Mouse (Mus musculus) limb, embryonic 15.5 days (tissue): ENCODE data around the gene Fkbp9. TPM values are rescaled to one million over a fixed set of nuclear protein-coding genes. Genes with fewer than 3 reads are reported as not detected.

Source experiments
- ATAC-seq: fragments of 200-750 bp; cut with Nextera tagmentation; 2 replicates; pipeline ENCODE4 v1.8.0; 2017; ENCODE audit warnings: low read depth, moderate TSS enrichment; ENCODE audit not compliant: insufficient number of reproducible peaks, low FRiP score, low TSS enrichment
- H3K27ac ChIP-seq: fragments of 300-500 bp; sonication (generic); 2 replicates; pipeline ENCODE4 v1.5.1; 2015; ENCODE audit warnings: moderate library complexity, mild to moderate bottlenecking, inconsistent platforms
- H3K27me3 ChIP-seq: fragments of 300-500 bp; sonication (generic); 2 replicates; pipeline ENCODE4 v1.6.1; 2015; ENCODE audit warnings: inconsistent platforms
- H3K36me3 ChIP-seq: fragments of 300-500 bp; sonication (generic); 2 replicates; pipeline ENCODE4 v1.6.1; 2015; ENCODE audit warnings: inconsistent platforms
- H3K4me1 ChIP-seq: fragments of 300-500 bp; sonication (generic); 2 replicates; pipeline ENCODE4 v1.6.1; 2015; ENCODE audit warnings: inconsistent platforms
- H3K4me2 ChIP-seq: fragments of 300-500 bp; sonication (generic); 2 replicates; pipeline ENCODE4 v1.6.1; 2015; ENCODE audit warnings: mild to moderate bottlenecking, inconsistent platforms
- H3K4me3 ChIP-seq: fragments of 300-500 bp; sonication (generic); 2 replicates; pipeline ENCODE4 v1.5.1; 2015; ENCODE audit warnings: mild to moderate bottlenecking, inconsistent platforms
- H3K9ac ChIP-seq: fragments of 300-500 bp; sonication (generic); 2 replicates; pipeline ENCODE4 v1.6.1; 2015; ENCODE audit warnings: inconsistent platforms
- H3K9me3 ChIP-seq: fragments of 300-500 bp; sonication (generic); 2 replicates; pipeline ENCODE4 v1.6.1; 2016; ENCODE audit warnings: inconsistent platforms
- WGBS: fragments of 180-500 bp; shearing (Covaris S2); methylation state at CpG from one replicate; pipeline ENCODE4 v1.1.7; 2015; 5-methylcytosine and 5-hydroxymethylcytosine counted together
- polyA plus RNA-seq: library from polyadenylated mRNA; unstranded; fragments of >200 nt; fragmentation: Nextera tagmentation; extraction: Ambion mirVana; gene quantifications from 2 replicates; pipeline ENCODE4 v1.2.1, GENCODE M21; 2015

The Fkbp9 gene
- polyA plus RNA-seq, 1 experiment from 2014 or later = 234 TPM

DNA sequence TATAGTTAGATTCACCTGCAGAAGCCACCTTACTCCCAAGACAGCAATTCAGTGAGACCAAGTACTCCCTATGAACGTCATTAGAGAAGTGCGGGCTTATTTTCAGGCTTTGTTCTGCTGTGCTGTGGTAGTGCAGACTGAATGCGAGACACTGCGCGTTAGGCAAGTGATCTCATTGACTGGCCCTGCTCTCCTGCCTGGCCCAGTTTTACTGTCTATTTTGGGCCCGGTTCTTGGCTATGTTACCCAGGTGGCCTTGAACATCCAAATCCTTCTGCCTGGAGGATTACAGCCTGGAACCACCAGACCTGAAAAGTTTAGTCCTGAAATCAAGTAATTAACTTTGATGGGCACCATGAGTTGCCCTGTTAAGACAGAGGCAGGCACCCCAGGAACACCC, 56.7 kb downstream of the Fkbp9 start:
- no peak overlapping the region for H3K27ac ChIP-seq
- H3K27me3 ChIP-seq = no peaks in the 10 kb centered on the region
- no peaks in the 10 kb centered on the region for H3K4me1 ChIP-seq
- no peak overlapping the region for H3K4me2 ChIP-seq
- H3K9me3 ChIP-seq = no peaks in the 10 kb centered on the region
- 82% methylated on average over 6 of the region's 6 CpGs for WGBS
- no peak overlapping the region for H3K4me3 ChIP-seq
- no peak for ATAC-seq
- no peak overlapping the region for H3K9ac ChIP-seq
- H3K36me3 ChIP-seq = peaks cover 35% of the 10 kb centered on the region

DNA sequence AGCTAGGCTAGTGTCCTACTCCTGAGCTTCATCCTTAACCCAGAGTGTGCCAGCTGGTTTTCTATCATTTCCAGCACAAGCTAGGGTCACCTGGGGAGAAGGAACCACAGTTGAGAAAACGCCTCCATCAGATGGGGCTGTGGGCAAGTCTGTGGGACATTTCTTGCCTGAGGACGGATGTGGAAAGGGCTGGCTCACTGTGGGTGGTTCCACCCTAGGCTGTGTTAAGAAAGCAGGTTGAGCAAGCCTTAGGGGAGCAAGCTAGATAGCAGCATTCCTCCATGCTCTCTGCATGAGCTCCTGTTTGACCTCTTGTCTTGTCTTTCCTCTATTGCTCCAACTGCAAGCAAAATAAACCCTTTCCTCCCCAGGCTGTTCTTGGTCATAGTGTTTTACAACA, 58.9 kb downstream of the Fkbp9 start:
- no peaks in the 10 kb centered on the region for H3K27me3 ChIP-seq
- no peak for ATAC-seq
- no peak overlapping the region for H3K4me3 ChIP-seq
- H3K4me2 ChIP-seq = no peak overlapping the region
- no peaks in the 10 kb centered on the region for H3K4me1 ChIP-seq
- no peak overlapping the region for H3K27ac ChIP-seq
- H3K9me3 ChIP-seq = no peaks in the 10 kb centered on the region
- 79% methylated on average over 2 of the region's 2 CpGs for WGBS
- H3K36me3 ChIP-seq = peaks cover 29% of the 10 kb centered on the region
- H3K9ac ChIP-seq = no peak overlapping the region

DNA sequence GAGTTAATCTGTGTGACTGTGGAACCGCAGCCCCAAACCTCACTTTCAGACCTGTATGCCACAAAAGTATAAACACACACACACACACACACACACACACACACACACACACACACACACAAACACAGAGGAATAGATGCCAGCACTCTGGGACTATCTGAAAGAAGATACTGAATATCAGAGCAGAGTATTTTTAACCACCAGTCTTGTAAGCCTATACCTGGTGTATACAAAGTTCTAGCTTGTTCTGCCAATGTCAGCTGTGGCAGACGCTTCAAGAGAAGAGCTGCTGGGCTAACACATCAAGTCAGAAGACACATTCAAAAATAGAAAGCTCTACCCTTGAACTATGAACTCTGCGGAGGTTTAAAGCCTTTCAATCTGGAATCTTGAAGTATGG, 67.7 kb downstream of the Fkbp9 start:
- no peak overlapping the region for H3K9ac ChIP-seq
- no peaks in the 10 kb centered on the region for H3K36me3 ChIP-seq

DNA sequence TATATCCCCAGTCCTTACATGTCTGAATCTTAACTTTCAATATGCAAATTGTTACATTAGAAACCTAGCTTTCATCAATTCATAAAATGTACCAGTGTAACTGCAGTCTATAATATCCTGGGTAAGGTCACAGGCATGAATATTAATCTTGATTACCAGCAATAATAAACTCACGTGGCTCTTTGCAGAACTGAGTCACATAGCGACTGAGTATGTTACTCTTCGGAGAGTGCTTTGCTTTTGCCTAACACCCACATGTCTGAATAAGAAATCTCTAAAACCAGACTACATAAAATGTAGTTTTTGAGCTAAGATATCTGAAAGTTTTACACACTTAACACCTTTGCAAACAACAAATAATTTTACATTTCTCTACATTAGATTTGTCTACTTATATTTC, 69.5 kb downstream of the Fkbp9 start:
- Histone ChIP-seq H3K9ac (no peak overlapping the region), H3K27ac (no peak overlapping the region), H3K27me3 (no peaks in the 10 kb centered on the region), H3K4me3 (no peak overlapping the region), H3K9me3 (no peaks in the 10 kb centered on the region), H3K4me1 (peaks cover 16% of the 10 kb centered on the region), H3K4me2 (no peak overlapping the region), H3K36me3 (no peaks in the 10 kb centered on the region)
- ATAC-seq = no peak
- WGBS = 61% methylated on average over 3 of the region's 3 CpGs

More for the DNA sequence above, 67.7 kb downstream of the Fkbp9 start:
- H3K4me1 ChIP-seq = peaks cover 14% of the 10 kb centered on the region
- 86% methylated on average over 3 of the region's 3 CpGs for WGBS
- no peaks in the 10 kb centered on the region for H3K9me3 ChIP-seq
- no peaks in the 10 kb centered on the region for H3K27me3 ChIP-seq
- no peak overlapping the region for H3K27ac ChIP-seq
- H3K4me2 ChIP-seq = no peak overlapping the region
- ATAC-seq = no peak
- no peak overlapping the region for H3K4me3 ChIP-seq

DNA sequence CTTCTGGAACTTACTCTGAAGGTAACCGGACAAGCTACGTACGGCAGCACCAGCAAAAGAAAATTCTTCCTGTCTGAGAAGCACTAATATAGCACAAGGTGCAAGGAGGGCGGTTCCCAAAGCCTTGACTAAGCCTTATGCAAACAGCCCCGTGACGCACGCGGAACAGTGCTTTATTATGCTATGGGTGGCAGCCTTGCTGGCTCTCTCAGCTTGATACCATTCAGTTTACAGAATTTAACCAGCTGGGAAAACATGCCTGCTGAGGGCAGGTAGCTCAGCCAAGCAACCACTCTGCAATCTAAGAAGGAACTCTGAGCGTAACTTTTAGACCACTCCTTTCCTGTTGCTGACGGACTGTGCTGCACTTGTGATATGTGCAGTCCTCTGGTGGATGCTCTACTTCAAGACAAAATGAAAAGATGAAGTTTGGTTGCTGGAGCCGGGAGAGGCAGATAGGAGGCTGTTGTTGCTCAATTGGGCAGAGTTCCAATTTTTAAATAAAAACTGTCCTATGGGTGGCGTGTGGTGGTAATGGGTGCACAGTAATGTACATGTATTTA, 70.0 kb downstream of the Fkbp9 start:
- Histone ChIP-seq H3K9ac (no peak overlapping the region), H3K9me3 (no peaks in the 10 kb centered on the region), H3K27me3 (no peaks in the 10 kb centered on the region), H3K4me3 (no peak overlapping the region), H3K4me1 (peaks cover 16% of the 10 kb centered on the region), H3K36me3 (no peaks in the 10 kb centered on the region), H3K27ac (0 out of 2 replicates have a peak overlapping the region, but pooled peaks have one; percentile 8), H3K4me2 (peak overlapping the region; percentile 17; the same call in 1 of the 2 replicates)
- 43% methylated on average over 12 of the region's 12 CpGs for WGBS
- ATAC-seq = peak; percentile 44; the same call in 1 of the 2 replicates

DNA sequence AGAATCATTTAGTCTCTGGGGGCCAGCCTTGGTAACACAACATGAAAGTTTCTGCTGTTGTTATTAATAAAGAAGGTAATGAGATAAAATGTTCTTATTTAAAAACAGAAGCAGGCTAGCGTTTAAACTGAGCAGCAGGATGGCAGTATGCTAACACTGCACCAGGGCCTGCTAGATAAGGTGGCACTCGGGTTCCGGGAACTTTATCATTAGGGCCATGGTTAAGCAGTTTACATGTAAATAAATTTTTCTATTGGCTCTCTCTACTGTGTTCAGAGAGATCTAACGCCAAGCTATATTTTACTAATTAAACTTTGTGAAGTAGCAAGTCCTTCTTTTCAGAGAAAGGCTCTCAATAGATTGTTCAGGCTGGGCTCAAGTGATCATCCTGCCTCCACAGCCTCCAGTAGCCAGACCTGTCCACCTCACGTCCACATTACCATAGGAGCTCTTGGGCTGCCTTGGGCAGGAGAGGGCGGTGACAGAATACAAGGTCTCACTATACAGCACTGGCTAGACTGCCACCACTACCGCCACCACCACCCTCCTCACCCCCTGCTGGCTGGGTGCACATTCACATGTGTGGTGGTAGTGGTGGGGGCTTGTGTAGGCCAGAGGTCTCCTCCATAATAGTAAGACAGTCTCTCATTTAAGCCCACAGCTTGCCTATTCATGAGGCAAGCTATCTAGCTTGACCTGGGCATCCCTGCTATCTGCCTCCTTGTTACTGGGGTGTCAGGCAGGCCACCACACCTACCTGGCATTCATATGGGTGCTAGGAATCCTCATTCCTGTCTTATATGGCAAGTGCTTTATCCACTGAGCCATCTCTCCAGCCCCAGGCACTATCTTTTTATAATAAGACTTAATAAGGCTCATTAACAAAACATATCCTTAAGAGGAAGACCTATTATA, 71.0 kb downstream of the Fkbp9 start:
- H3K27me3 ChIP-seq = no peaks in the 10 kb centered on the region
- no peak overlapping the region for H3K27ac ChIP-seq
- H3K4me2 ChIP-seq = no peak overlapping the region
- peaks cover 16% of the 10 kb centered on the region for H3K4me1 ChIP-seq
- ATAC-seq = no peak
- no peaks in the 10 kb centered on the region for H3K9me3 ChIP-seq
- H3K4me3 ChIP-seq = no peak overlapping the region
- H3K9ac ChIP-seq = no peak overlapping the region
- H3K36me3 ChIP-seq = no peaks in the 10 kb centered on the region
- 80% methylated on average over 7 of the region's 7 CpGs for WGBS

DNA sequence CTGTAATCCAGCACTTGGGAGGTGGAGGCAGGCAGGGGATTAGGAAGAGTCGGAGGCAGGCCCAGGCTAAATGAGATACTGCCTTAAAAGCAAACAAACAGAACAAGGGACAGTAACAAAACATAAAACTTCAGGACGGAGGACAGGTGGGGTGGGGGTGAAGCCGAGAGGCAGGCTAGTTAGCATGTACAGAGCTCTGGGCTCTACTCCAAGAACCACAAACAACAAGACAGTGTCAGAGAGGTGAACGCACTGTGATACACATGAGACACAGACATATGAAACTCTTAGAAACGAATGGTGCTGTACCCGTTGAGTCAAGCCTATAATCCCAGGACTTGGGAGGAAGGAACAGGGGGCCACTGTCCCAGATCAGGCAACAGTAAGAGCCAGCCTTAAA, 72.0 kb downstream of the Fkbp9 start:
- no peak for ATAC-seq
- H3K27ac ChIP-seq = no peak overlapping the region
- H3K9ac ChIP-seq = no peak overlapping the region
- no peak overlapping the region for H3K4me3 ChIP-seq
- H3K9me3 ChIP-seq = no peaks in the 10 kb centered on the region
- H3K27me3 ChIP-seq = no peaks in the 10 kb centered on the region
- H3K4me2 ChIP-seq = no peak overlapping the region
- H3K36me3 ChIP-seq = no peaks in the 10 kb centered on the region
- H3K4me1 ChIP-seq = peaks cover 16% of the 10 kb centered on the region
- WGBS = 37% methylated on average over 6 of the region's 6 CpGs

DNA sequence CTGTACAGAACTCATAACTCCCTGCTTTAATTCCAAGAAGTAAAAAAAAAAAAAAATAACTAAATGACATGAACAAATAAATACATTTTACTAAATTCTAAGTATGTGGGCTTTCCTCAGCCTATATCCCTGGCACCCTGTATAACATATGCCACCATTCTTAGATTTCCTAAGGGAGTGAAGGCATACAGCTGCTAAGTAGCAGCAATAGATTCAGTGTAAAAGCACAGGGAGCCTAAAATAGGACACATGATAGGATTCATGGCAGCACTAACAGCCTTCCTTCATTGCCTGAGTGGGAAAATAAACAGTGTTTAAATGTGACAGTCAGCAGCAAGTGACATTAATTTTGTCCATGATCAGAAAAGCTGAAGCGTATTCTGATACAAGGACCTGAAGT, 72.5 kb downstream of the Fkbp9 start:
- Histone ChIP-seq H3K27ac (no peak overlapping the region), H3K36me3 (no peaks in the 10 kb centered on the region), H3K9ac (no peak overlapping the region), H3K4me2 (no peak overlapping the region), H3K4me3 (no peak overlapping the region), H3K4me1 (peaks cover 16% of the 10 kb centered on the region), H3K27me3 (no peaks in the 10 kb centered on the region), H3K9me3 (no peaks in the 10 kb centered on the region)
- 77% methylated on average over 1 of the region's 1 CpGs for WGBS
- ATAC-seq = no peak

DNA sequence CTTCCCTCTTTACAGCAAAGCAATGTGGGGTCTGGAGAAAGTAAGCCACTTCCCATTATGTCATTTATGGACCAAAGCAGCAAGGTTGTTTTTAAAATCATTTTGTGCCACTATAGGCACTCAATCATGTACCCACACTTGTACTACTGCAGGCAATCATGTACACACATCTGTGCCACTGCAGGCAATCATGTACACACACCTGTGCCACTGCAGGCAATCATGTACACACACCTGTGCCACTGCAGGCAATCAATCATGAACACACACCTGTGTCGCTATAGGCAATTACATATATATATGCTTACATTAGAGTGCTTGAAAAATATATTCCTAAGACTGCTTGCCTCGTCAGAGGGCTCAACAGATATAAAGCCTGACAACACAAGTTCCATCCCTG, 73.1 kb downstream of the Fkbp9 start:
- Histone ChIP-seq H3K36me3 (no peaks in the 10 kb centered on the region), H3K4me1 (peaks cover 16% of the 10 kb centered on the region), H3K9me3 (no peaks in the 10 kb centered on the region), H3K27ac (no peak overlapping the region), H3K27me3 (no peaks in the 10 kb centered on the region), H3K4me2 (no peak overlapping the region), H3K9ac (no peak overlapping the region), H3K4me3 (no peak overlapping the region)
- ATAC-seq = no peak
- WGBS = 74% methylated on average over 2 of the region's 2 CpGs

DNA sequence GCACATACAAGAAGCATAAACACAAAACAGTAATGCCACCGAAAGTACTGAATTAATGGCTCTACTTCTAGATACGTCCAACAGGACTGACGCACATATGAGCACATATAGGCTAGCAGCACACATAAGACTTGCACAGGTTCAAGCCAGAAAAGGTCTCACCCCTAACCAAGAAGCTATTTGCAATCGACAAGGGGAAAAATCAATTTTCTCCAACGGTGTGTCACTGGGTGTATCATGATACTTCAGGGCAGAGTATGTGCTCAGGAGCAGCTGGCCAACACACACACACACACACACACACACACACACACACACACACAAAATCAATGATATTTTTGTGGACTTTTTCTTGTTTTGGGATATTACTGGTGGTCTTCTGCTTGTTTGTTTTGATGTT, 73.6 kb downstream of the Fkbp9 start:
- H3K4me2 ChIP-seq = no peak overlapping the region
- H3K9me3 ChIP-seq = no peaks in the 10 kb centered on the region
- no peak overlapping the region for H3K4me3 ChIP-seq
- no peak for ATAC-seq
- no peak overlapping the region for H3K27ac ChIP-seq
- no peak overlapping the region for H3K9ac ChIP-seq
- WGBS = 85% methylated on average over 5 of the region's 5 CpGs
- peaks cover 16% of the 10 kb centered on the region for H3K4me1 ChIP-seq
- H3K36me3 ChIP-seq = no peaks in the 10 kb centered on the region
- H3K27me3 ChIP-seq = no peaks in the 10 kb centered on the region

DNA sequence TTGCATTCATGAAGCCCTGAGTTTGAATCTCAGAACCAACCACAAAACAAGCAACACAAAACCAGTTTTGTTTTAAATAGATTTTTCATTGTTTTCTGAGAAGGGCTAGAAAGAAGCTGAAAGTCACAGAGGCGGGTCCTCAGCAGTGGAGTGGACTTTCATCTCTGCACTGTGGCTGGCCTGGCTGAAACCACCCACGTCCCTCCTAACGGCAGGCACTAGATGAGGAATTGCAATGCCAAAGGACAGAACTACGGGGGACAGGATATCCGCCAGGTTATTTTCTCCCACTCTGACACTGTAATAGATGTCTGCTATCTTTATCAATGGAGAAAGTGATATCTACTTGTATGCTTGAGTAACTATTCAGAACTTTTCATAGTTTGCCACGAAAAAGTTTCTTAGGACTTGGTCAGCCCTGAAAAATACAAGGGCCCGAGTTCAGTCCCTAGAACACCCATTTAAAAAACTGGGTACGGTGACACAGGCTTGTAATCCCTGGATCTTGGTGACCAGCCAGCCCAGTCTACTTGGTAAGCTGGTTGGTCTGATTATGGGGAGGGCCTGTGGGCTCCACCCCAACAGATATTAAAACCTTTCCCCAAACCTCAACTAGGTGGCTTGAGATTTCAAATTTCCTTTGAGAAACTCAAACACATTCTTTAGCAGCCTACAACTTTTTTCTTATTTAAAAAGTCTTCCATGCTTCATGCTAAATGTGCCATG, 74.4 kb downstream of the Fkbp9 start:
- H3K4me1 ChIP-seq = peaks cover 16% of the 10 kb centered on the region
- no peak overlapping the region for H3K4me3 ChIP-seq
- ATAC-seq = no peak
- H3K9me3 ChIP-seq = no peaks in the 10 kb centered on the region
- H3K27me3 ChIP-seq = no peaks in the 10 kb centered on the region
- no peak overlapping the region for H3K9ac ChIP-seq
- 83% methylated on average over 8 of the region's 8 CpGs for WGBS
- H3K36me3 ChIP-seq = no peaks in the 10 kb centered on the region
- no peak overlapping the region for H3K27ac ChIP-seq
- H3K4me2 ChIP-seq = no peak overlapping the region

DNA sequence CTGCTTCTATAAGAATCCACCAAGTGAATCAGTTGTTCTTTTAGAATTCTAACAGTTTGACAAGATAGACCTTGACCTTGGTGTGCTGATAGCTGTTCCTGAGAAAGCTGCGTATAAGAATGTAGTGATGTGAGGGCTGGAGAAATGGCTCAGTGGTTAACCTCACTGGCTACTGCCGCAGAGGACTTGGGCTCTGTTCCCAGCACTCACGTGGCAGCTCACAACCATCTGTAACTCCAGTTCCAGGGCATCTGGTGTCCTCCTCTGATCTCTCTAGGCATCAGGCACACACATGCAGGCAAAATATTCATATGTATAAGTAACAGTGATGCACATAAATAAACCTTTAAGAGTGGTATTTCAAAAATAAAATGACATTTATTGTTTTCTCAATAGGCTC, 76.1 kb downstream of the Fkbp9 start:
- no peak overlapping the region for H3K4me3 ChIP-seq
- no peak overlapping the region for H3K4me2 ChIP-seq
- H3K36me3 ChIP-seq = no peaks in the 10 kb centered on the region
- ATAC-seq = no peak
- H3K9ac ChIP-seq = no peak overlapping the region
- no peaks in the 10 kb centered on the region for H3K27me3 ChIP-seq
- no peaks in the 10 kb centered on the region for H3K9me3 ChIP-seq
- WGBS = 85% methylated on average over 3 of the region's 3 CpGs
- peaks cover 11% of the 10 kb centered on the region for H3K4me1 ChIP-seq
- H3K27ac ChIP-seq = no peak overlapping the region
